Mouse (Mus musculus): Measurements from ENCODE around the gene Adam21.

- TF ChIP-seq CTCF (IDR thresholded peaks at IDR 0.05; ENCODE audit: low read depth) = no peak
- no peak for TF ChIP-seq EP300 (IDR thresholded peaks at IDR 0.05; ENCODE audit: low read depth)
These were observed 4.1 kb downstream of the Adam21 start for GRCm38 (mm10) chr12:81564173-81564572.
